Mouse (Mus musculus): ENCODE measurements around the gene Sftpd. TPM values are rescaled to one million over a fixed set of nuclear protein-coding genes. Genes with fewer than 3 reads are reported as not detected.

Sftpd gene
- polyA plus RNA-seq, 1 experiment from 2014 or later = not detected

DNA sequence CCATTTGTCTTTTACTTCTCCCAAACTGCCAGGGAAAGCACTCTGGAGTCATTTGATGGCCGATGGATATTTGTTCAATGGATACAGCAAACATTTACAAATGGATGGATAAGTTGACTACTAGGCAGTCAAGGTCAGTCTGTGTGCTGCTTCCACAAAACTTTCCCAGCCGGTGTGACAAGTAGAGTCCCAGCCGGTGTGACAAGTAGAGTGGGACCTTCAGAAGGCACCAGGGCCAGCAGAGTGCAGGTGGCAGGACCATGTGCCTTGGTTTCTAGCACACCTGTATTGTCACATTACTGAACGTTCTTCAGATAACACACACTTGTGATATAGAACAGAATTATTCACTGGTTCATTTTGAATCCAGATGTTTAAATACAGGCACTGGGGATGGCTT is 24.9 kb downstream of the Sftpd start:
- 86% methylated on average over 4 of the region's 4 CpGs for WGBS
- no peaks in the 10 kb centered on the region for H3K4me1 ChIP-seq (replicated peaks; ENCODE audit: control insufficient read depth, insufficient read depth, low read length)

DNA sequence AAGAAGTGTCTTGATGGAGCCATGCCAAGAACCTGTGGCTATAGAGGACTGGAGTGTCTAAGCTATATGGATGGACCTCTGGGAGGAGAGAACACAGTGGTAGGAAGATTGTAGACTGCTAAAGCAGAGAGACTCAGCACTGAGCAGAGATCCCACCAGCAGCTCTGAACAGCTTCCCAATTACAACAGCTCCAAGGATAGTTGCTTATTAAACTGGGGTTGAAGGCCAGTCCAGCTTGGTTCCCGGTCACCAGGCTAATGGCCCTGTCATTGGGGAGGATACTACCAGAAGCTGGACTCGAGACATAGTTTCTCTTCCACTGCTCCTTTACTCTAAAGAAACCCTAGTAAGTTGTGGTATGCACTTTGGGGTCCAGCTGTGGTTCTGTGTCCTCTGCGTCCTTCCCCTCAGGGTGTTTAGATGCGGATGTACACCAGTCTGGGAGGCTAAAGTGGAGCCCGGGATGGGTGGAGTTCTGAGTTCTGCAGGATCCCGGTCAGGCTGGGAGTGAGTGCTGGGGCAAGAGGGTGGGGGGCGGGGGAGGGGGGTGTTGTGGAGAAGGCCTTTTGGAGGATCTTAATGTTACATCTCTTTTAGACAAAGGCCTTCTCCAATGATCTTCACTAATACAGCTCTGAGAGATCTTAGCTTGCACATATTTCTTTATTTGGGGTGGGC is 33.6 kb downstream of the Sftpd start, which contains the start of gene Mbl1:
Gene Mbl1 (plus strand): TSS at position 239 of the 679 bp plus-strand sequence.
- Histone ChIP-seq H3K36me3 (ENCODE audit: control insufficient read depth, insufficient read depth, low read length) (no peaks in the 10 kb centered on the region), H3K27me3 (ENCODE audit: control insufficient read depth, insufficient read depth, low read length) (no peaks in the 10 kb centered on the region), H3K4me3 (ENCODE audit: low read depth, low read length) (no peak within 1 kb of the TSS), H3K4me1 (replicated peaks; ENCODE audit: control insufficient read depth, insufficient read depth, low read length) (no peaks in the 10 kb centered on the region), H3K27ac (ENCODE audit: low read depth, low read length) (no peak within 1 kb of the TSS), H3K9me3 (ENCODE audit: control insufficient read depth, low read length) (no peaks in the 10 kb centered on the region), H3K4me2 (replicated peaks; ENCODE audit: low read depth, low read length) (no peak within 1 kb of the TSS), H3K9ac (ENCODE audit: low read depth, low read length) (no peak within 1 kb of the TSS)
- DNase-seq (ENCODE audit: low spot score) (no peak), ATAC-seq (ENCODE audit: low FRiP score) (no peak)
- WGBS = 88% methylated on average over 7 of the region's 7 CpGs

More for the DNA sequence above, 24.9 kb downstream of the Sftpd start:
- H3K27ac ChIP-seq (ENCODE audit: low read depth, low read length) = no peak overlapping the region
- H3K9me3 ChIP-seq (ENCODE audit: control insufficient read depth, low read length) = no peaks in the 10 kb centered on the region
- H3K9ac ChIP-seq (ENCODE audit: low read depth, low read length) = no peak overlapping the region
- ATAC-seq (ENCODE audit: low FRiP score) (no peak), DNase-seq (ENCODE audit: low spot score) (no peak)
- H3K27me3 ChIP-seq (ENCODE audit: control insufficient read depth, insufficient read depth, low read length) = no peaks in the 10 kb centered on the region
- no peak overlapping the region for H3K4me2 ChIP-seq (replicated peaks; ENCODE audit: low read depth, low read length)
- H3K4me3 ChIP-seq (ENCODE audit: low read depth, low read length) = no peak overlapping the region
- H3K36me3 ChIP-seq (ENCODE audit: control insufficient read depth, insufficient read depth, low read length) = no peaks in the 10 kb centered on the region

DNA sequence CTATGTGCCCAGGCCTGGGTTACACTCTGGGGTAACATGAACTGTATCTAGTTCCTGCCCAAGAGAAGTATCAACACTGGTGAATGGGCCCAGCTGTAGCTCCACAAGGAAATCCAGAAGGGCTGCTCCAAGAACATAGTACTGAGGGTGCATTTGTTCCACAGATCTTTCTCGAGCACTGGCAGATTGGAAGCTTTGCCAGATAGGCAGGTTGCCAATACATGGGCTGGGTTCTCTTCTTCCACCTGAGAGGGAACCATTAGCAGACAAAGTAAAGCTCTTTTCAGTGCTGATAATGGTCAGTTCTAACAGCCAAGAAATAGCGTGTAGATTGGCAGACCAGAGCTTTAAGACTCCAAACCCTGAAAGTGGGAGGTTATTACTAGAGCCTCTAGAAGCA is 37.6 kb downstream of the Sftpd start:
- H3K4me1 ChIP-seq (replicated peaks; ENCODE audit: control insufficient read depth, insufficient read depth, low read length) = no peaks in the 10 kb centered on the region
- no peak overlapping the region for H3K9ac ChIP-seq (ENCODE audit: low read depth, low read length)
- no peak overlapping the region for H3K27ac ChIP-seq (ENCODE audit: low read depth, low read length)
- no peaks in the 10 kb centered on the region for H3K27me3 ChIP-seq (ENCODE audit: control insufficient read depth, insufficient read depth, low read length)
- H3K4me2 ChIP-seq (replicated peaks; ENCODE audit: low read depth, low read length) = no peak overlapping the region
- no peaks in the 10 kb centered on the region for H3K36me3 ChIP-seq (ENCODE audit: control insufficient read depth, insufficient read depth, low read length)
- no peak for ATAC-seq (ENCODE audit: low FRiP score)
- DNase-seq (ENCODE audit: low spot score) = no peak
- no peak overlapping the region for H3K4me3 ChIP-seq (ENCODE audit: low read depth, low read length)
- H3K9me3 ChIP-seq (ENCODE audit: control insufficient read depth, low read length) = no peaks in the 10 kb centered on the region
- 79% methylated on average over 2 of the region's 2 CpGs for WGBS

GRCm38 (mm10) chr14:41146922-41147321 is 38.0 kb downstream of the Sftpd start:
- no peaks in the 10 kb centered on the region for H3K9me3 ChIP-seq (ENCODE audit: control insufficient read depth, low read length)
- no peak overlapping the region for H3K4me2 ChIP-seq (replicated peaks; ENCODE audit: low read depth, low read length)
- H3K4me1 ChIP-seq (replicated peaks; ENCODE audit: control insufficient read depth, insufficient read depth, low read length) = no peaks in the 10 kb centered on the region
- H3K4me3 ChIP-seq (ENCODE audit: low read depth, low read length) = no peak overlapping the region
- H3K9ac ChIP-seq (ENCODE audit: low read depth, low read length) = no peak overlapping the region
- H3K27me3 ChIP-seq (ENCODE audit: control insufficient read depth, insufficient read depth, low read length) = no peaks in the 10 kb centered on the region
- no peak overlapping the region for H3K27ac ChIP-seq (ENCODE audit: low read depth, low read length)
- no peaks in the 10 kb centered on the region for H3K36me3 ChIP-seq (ENCODE audit: control insufficient read depth, insufficient read depth, low read length)
- DNase-seq (ENCODE audit: low spot score) (no peak), ATAC-seq (ENCODE audit: low FRiP score) (no peak)
- 91% methylated on average over 3 of the region's 3 CpGs for WGBS

- no peak overlapping the region for H3K4me3 ChIP-seq (ENCODE audit: low read depth, low read length)
- H3K4me2 ChIP-seq (replicated peaks; ENCODE audit: low read depth, low read length) = no peak overlapping the region
- 81% methylated on average over 6 of the region's 6 CpGs for WGBS
- H3K27ac ChIP-seq (ENCODE audit: low read depth, low read length) = no peak overlapping the region
- no peaks in the 10 kb centered on the region for H3K27me3 ChIP-seq (ENCODE audit: control insufficient read depth, insufficient read depth, low read length)
- H3K36me3 ChIP-seq (ENCODE audit: control insufficient read depth, insufficient read depth, low read length) = no peaks in the 10 kb centered on the region
- no peaks in the 10 kb centered on the region for H3K4me1 ChIP-seq (replicated peaks; ENCODE audit: control insufficient read depth, insufficient read depth, low read length)
- no peaks in the 10 kb centered on the region for H3K9me3 ChIP-seq (ENCODE audit: control insufficient read depth, low read length)
- H3K9ac ChIP-seq (ENCODE audit: low read depth, low read length) = no peak overlapping the region
- ATAC-seq (ENCODE audit: low FRiP score) = no peak
- no peak for DNase-seq (ENCODE audit: low spot score)
These were observed 38.9 kb downstream of the Sftpd start for GRCm38 (mm10) chr14:41146035-41146434.

- Histone ChIP-seq H3K9ac (ENCODE audit: low read depth, low read length) (no peak overlapping the region), H3K4me2 (replicated peaks; ENCODE audit: low read depth, low read length) (no peak overlapping the region), H3K4me3 (ENCODE audit: low read depth, low read length) (no peak overlapping the region), H3K36me3 (ENCODE audit: control insufficient read depth, insufficient read depth, low read length) (no peaks in the 10 kb centered on the region), H3K4me1 (replicated peaks; ENCODE audit: control insufficient read depth, insufficient read depth, low read length) (no peaks in the 10 kb centered on the region), H3K27me3 (ENCODE audit: control insufficient read depth, insufficient read depth, low read length) (no peaks in the 10 kb centered on the region), H3K9me3 (ENCODE audit: control insufficient read depth, low read length) (no peaks in the 10 kb centered on the region), H3K27ac (ENCODE audit: low read depth, low read length) (no peak overlapping the region)
- ATAC-seq (ENCODE audit: low FRiP score) (no peak), DNase-seq (ENCODE audit: low spot score) (no peak)
- WGBS = 85% methylated on average over 1 of the region's 1 CpGs
These were observed 44.3 kb downstream of the Sftpd start for GRCm38 (mm10) chr14:41140686-41141085.

DNA sequence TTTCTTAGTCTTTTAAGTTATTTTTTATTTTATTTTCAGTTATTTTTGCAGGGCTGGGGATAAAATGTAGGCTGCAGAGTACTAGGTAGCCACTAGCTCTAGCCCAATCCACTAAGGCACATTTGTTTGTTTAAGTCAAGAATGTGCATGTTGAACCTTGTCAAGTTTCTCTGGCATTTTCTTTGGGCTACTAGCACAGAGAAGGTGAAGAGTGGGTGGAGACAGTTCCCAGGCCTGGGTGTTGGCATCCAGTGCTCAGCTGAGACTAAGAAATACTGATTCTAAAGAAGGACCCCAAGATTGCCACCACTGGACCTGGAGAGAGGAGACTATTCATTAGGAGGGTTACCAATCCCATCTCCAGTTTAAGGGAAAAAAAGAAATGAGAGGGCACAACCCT is 47.9 kb downstream of the Sftpd start:
- H3K27ac ChIP-seq (ENCODE audit: low read depth, low read length) = no peak overlapping the region
- DNase-seq (ENCODE audit: low spot score) (no peak), ATAC-seq (ENCODE audit: low FRiP score) (no peak)
- H3K4me1 ChIP-seq (replicated peaks; ENCODE audit: control insufficient read depth, insufficient read depth, low read length) = no peaks in the 10 kb centered on the region
- H3K36me3 ChIP-seq (ENCODE audit: control insufficient read depth, insufficient read depth, low read length) = no peaks in the 10 kb centered on the region
- H3K9ac ChIP-seq (ENCODE audit: low read depth, low read length) = no peak overlapping the region
- no peak overlapping the region for H3K4me2 ChIP-seq (replicated peaks; ENCODE audit: low read depth, low read length)
- H3K27me3 ChIP-seq (ENCODE audit: control insufficient read depth, insufficient read depth, low read length) = no peaks in the 10 kb centered on the region
- no peak overlapping the region for H3K4me3 ChIP-seq (ENCODE audit: low read depth, low read length)
- H3K9me3 ChIP-seq (ENCODE audit: control insufficient read depth, low read length) = no peaks in the 10 kb centered on the region

- Histone ChIP-seq H3K36me3 (ENCODE audit: control insufficient read depth, insufficient read depth, low read length) (no peaks in the 10 kb centered on the region), H3K4me3 (ENCODE audit: low read depth, low read length) (no peak within 1 kb of the TSS), H3K27me3 (ENCODE audit: control insufficient read depth, insufficient read depth, low read length) (no peaks in the 10 kb centered on the region), H3K27ac (ENCODE audit: low read depth, low read length) (no peak within 1 kb of the TSS), H3K9me3 (ENCODE audit: control insufficient read depth, low read length) (no peaks in the 10 kb centered on the region), H3K9ac (ENCODE audit: low read depth, low read length) (no peak within 1 kb of the TSS), H3K4me2 (replicated peaks; ENCODE audit: low read depth, low read length) (no peak within 1 kb of the TSS), H3K4me1 (replicated peaks; ENCODE audit: control insufficient read depth, insufficient read depth, low read length) (no peaks in the 10 kb centered on the region)
- WGBS = 89% methylated on average over 7 of the region's 7 CpGs
- ATAC-seq (ENCODE audit: low FRiP score) (no peak), DNase-seq (ENCODE audit: low spot score) (no peak)
These were observed 53.4 kb downstream of the Sftpd start, which contains the start of gene Sftpa1 for GRCm38 (mm10) chr14:41131540-41131939. Gene Sftpa1, plus strand, starts transcription at chr14:41131782.

DNA sequence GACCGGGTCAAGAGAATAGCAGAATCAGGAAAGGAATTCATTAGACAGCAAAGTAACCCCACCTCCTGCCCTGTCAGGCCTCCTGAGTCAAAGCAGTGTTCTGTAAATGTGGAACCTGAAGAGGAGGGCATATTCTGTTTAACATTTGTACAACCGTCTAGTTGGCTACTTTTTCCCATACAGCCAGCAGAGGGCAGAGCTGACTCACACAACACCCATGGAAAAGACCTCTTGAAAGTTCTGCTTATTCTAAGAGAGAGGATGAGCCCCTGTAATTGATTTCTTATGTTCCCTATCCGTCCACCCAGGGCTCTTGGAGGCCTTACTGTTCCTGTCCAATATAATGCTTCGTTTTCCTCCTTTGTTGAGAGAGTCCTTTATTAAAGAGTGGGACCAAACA is 57.0 kb downstream of the Sftpd start:
- Histone ChIP-seq H3K27me3 (ENCODE audit: control insufficient read depth, insufficient read depth, low read length) (no peaks in the 10 kb centered on the region), H3K4me1 (replicated peaks; ENCODE audit: control insufficient read depth, insufficient read depth, low read length) (no peaks in the 10 kb centered on the region), H3K27ac (ENCODE audit: low read depth, low read length) (no peak overlapping the region), H3K4me2 (replicated peaks; ENCODE audit: low read depth, low read length) (no peak overlapping the region), H3K9me3 (ENCODE audit: control insufficient read depth, low read length) (no peaks in the 10 kb centered on the region), H3K36me3 (ENCODE audit: control insufficient read depth, insufficient read depth, low read length) (no peaks in the 10 kb centered on the region), H3K9ac (ENCODE audit: low read depth, low read length) (no peak overlapping the region), H3K4me3 (ENCODE audit: low read depth, low read length) (no peak overlapping the region)
- ATAC-seq (ENCODE audit: low FRiP score) (no peak), DNase-seq (ENCODE audit: low spot score) (peak; percentile 51)
- WGBS = 29% methylated on average over 4 of the region's 4 CpGs
